Mouse (Mus musculus): ENCODE results near the gene Auts2. TPM values are rescaled to one million over a fixed set of nuclear protein-coding genes. Genes with fewer than 3 reads are reported as not detected.

Auts2 gene
- polyA plus RNA-seq, 1 experiment from 2014 or later, result 42.4 TPM

GRCm38 (mm10) chr5:131498865-131499264 lies 1044.3 kb downstream of the Auts2 start:
- DNase-seq (ENCODE audit: extremely low spot score, low spot score), result no peak
- Histone ChIP-seq H3K9me3 (peaks cover 5% of the 10 kb centered on the region; the same call in 1 of the 2 replicates), H3K27ac (no peak overlapping the region), H3K4me3 (no peak overlapping the region), H3K36me3 (replicated peaks) (peaks cover 60% of the 10 kb centered on the region), H3K4me1 (peaks cover 20% of the 10 kb centered on the region), H3K27me3 (ENCODE audit: poor library complexity, severe bottlenecking) (no peaks in the 10 kb centered on the region)
- 93% methylated on average over 4 of the region's 4 CpGs for WGBS

GRCm38 (mm10) chr5:131496517-131497216 lies 1046.5 kb downstream of the Auts2 start:
- WGBS, result 86% methylated on average over 10 of the region's 10 CpGs
- Histone ChIP-seq H3K4me3 (no peak overlapping the region), H3K36me3 (replicated peaks) (peaks cover 75% of the 10 kb centered on the region), H3K4me1 (peaks cover 35% of the 10 kb centered on the region), H3K9me3 (peaks cover 5% of the 10 kb centered on the region; the same call in 1 of the 2 replicates), H3K27me3 (ENCODE audit: poor library complexity, severe bottlenecking) (no peaks in the 10 kb centered on the region), H3K27ac (no peak overlapping the region)
- DNase-seq (ENCODE audit: extremely low spot score, low spot score), result no peak

DNA sequence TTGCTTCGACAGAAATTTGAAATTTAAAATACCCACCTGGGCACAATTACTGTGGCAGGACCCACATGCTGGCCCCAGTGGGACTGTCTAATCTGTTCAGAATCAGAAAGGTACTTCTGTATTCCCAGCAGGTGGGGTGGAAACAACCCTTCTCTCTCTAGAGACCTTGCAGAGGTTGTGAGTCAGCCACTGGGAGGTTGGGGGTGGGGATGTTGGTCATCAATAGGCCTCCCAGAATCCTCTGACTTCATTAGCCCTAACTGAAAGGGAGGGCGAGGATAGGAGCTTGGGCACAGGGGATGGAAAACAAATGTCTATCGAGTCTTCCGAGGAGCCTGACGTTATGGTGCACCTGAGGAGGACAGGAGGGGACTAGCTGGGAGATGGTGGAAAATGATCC lies 1048.6 kb downstream of the Auts2 start:
- Histone ChIP-seq H3K27me3 (ENCODE audit: poor library complexity, severe bottlenecking) (no peaks in the 10 kb centered on the region), H3K4me3 (no peak overlapping the region), H3K4me1 (peaks cover 33% of the 10 kb centered on the region), H3K36me3 (replicated peaks) (peaks cover 80% of the 10 kb centered on the region), H3K27ac (no peak overlapping the region), H3K9me3 (peaks cover 4% of the 10 kb centered on the region; the same call in 1 of the 2 replicates)
- no peak for DNase-seq (ENCODE audit: extremely low spot score, low spot score)
- 82% methylated on average over 5 of the region's 5 CpGs for WGBS

DNA sequence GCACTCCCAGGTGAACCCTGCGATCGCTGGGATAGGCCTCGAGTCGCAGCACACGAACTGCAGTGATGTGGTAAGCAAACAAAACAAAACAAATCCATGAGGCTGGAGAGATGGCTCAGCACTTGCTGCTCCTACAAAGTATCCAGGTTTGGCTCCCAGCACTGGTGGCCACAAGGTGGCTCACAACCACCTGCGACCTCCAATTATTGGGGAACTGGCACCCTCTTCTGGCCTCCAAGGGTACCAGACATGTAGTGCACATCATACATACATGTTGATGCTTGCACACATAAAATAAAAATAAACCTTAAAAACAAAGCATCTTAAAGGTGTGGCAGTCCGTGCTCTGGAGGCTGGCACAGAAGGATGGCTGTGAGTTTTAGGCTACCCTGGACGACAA lies 1050.6 kb downstream of the Auts2 start:
- H3K9me3 ChIP-seq, result peaks cover 6% of the 10 kb centered on the region
- peaks cover 31% of the 10 kb centered on the region for H3K4me1 ChIP-seq
- no peak for DNase-seq (ENCODE audit: extremely low spot score, low spot score)
- H3K4me3 ChIP-seq, result no peak overlapping the region
- peaks cover 79% of the 10 kb centered on the region for H3K36me3 ChIP-seq (replicated peaks)
- WGBS, result 89% methylated on average over 8 of the region's 8 CpGs
- H3K27ac ChIP-seq, result no peak overlapping the region
- no peaks in the 10 kb centered on the region for H3K27me3 ChIP-seq (ENCODE audit: poor library complexity, severe bottlenecking)

DNA sequence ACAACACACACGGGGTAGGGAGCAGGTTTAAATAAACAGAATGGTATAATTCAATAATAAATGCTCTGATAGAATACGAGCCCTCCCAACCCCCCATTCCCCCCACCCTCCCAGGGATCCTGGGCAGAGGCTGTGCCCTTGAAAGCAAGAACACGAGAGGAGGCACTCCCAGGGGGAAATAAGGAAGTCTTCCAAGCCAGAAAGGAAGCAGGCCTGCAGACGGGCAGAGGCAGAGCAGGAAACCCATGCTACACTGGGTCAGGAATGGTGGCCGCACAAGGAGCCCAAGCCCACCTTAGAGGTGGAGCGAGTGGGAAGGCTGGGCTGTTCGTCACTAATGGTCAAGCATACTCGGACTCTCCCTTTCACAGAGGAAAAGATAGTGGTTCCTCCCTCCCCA lies 1051.3 kb downstream of the Auts2 start:
- Histone ChIP-seq H3K27ac (no peak overlapping the region), H3K36me3 (replicated peaks) (peaks cover 80% of the 10 kb centered on the region), H3K4me1 (peaks cover 31% of the 10 kb centered on the region), H3K27me3 (ENCODE audit: poor library complexity, severe bottlenecking) (no peaks in the 10 kb centered on the region), H3K4me3 (no peak overlapping the region), H3K9me3 (peaks cover 13% of the 10 kb centered on the region)
- no peak for DNase-seq (ENCODE audit: extremely low spot score, low spot score)
- WGBS, result 81% methylated on average over 8 of the region's 8 CpGs

GRCm38 (mm10) chr5:131490811-131491210 lies 1052.3 kb downstream of the Auts2 start:
- no peaks in the 10 kb centered on the region for H3K27me3 ChIP-seq (ENCODE audit: poor library complexity, severe bottlenecking)
- H3K36me3 ChIP-seq (replicated peaks), result peaks cover 80% of the 10 kb centered on the region
- no peak for DNase-seq (ENCODE audit: extremely low spot score, low spot score)
- WGBS, result 85% methylated on average over 2 of the region's 2 CpGs
- H3K9me3 ChIP-seq, result peaks cover 18% of the 10 kb centered on the region
- peaks cover 31% of the 10 kb centered on the region for H3K4me1 ChIP-seq
- no peak overlapping the region for H3K27ac ChIP-seq
- no peak overlapping the region for H3K4me3 ChIP-seq

- H3K4me3 ChIP-seq, result no peak overlapping the region
- 95% methylated on average over 7 of the region's 7 CpGs for WGBS
- peaks cover 31% of the 10 kb centered on the region for H3K4me1 ChIP-seq
- peaks cover 77% of the 10 kb centered on the region for H3K36me3 ChIP-seq (replicated peaks)
- DNase-seq (ENCODE audit: extremely low spot score, low spot score), result no peak
- H3K27me3 ChIP-seq (ENCODE audit: poor library complexity, severe bottlenecking), result no peaks in the 10 kb centered on the region
- peaks cover 20% of the 10 kb centered on the region for H3K9me3 ChIP-seq
- H3K27ac ChIP-seq, result no peak overlapping the region
Measured at GRCm38 (mm10) chr5:131489846-131490245, 1053.3 kb downstream of the Auts2 start.

DNA sequence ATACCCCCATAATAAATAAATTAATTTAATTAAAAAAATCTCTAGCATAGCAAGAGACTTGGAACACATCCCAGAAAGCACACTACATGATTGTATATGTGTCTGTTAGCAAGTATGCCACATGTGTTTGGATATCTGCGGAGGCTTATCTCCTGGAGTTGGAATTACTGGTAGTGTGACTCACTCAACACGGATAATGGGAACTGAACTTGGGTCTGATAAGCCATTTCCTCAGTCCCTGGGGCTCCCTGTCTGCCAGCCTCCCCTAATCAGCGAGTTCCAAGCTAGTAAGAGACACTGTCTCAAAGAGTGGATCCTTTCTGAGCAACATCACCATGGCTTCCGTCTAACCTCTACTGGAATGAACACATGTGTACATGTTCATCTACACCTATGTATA lies 1056.6 kb downstream of the Auts2 start:
- H3K27me3 ChIP-seq (ENCODE audit: poor library complexity, severe bottlenecking), result no peaks in the 10 kb centered on the region
- peaks cover 8% of the 10 kb centered on the region; the same call in 1 of the 2 replicates for H3K4me1 ChIP-seq
- H3K27ac ChIP-seq, result no peak overlapping the region
- 92% methylated on average over 4 of the region's 4 CpGs for WGBS
- H3K4me3 ChIP-seq, result no peak overlapping the region
- peaks cover 73% of the 10 kb centered on the region for H3K36me3 ChIP-seq (replicated peaks)
- H3K9me3 ChIP-seq, result peaks cover 20% of the 10 kb centered on the region
- no peak for DNase-seq (ENCODE audit: extremely low spot score, low spot score)

DNA sequence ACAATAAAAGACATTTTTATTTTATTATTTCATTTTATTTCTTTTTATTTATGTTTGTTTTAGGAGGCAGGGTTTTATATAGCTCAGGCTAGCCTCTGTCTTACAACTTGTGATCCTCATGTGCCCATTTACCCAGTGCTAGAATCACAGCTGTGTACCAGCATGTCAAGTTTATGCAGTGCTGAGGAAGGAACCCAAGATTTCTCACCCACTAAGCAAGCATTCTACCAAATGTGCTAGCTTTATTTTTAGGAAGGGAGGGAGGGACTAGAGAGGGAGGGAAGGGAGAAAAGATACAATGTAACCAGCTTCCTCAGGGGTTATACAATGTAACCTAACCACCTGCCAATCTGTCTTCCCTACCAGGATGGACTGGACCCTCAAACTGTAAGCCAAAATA lies 1067.9 kb downstream of the Auts2 start:
- peaks cover 30% of the 10 kb centered on the region for H3K9me3 ChIP-seq
- no peak overlapping the region for H3K27ac ChIP-seq
- H3K27me3 ChIP-seq (ENCODE audit: poor library complexity, severe bottlenecking), result no peaks in the 10 kb centered on the region
- no peak overlapping the region for H3K4me3 ChIP-seq
- H3K36me3 ChIP-seq (replicated peaks), result peaks cover 93% of the 10 kb centered on the region
- H3K4me1 ChIP-seq, result no peaks in the 10 kb centered on the region
- no peak for DNase-seq (ENCODE audit: extremely low spot score, low spot score)

- no peaks in the 10 kb centered on the region; the same call in 1 of the 2 replicates for H3K9me3 ChIP-seq
- H3K27me3 ChIP-seq (ENCODE audit: poor library complexity, severe bottlenecking), result no peaks in the 10 kb centered on the region
- peaks cover 100% of the 10 kb centered on the region for H3K36me3 ChIP-seq (replicated peaks)
- DNase-seq (ENCODE audit: extremely low spot score, low spot score), result no peak
- WGBS, result 96% methylated on average over 4 of the region's 4 CpGs
- no peak overlapping the region for H3K4me3 ChIP-seq
- no peak overlapping the region for H3K27ac ChIP-seq
- peaks cover 3% of the 10 kb centered on the region; the same call in 1 of the 2 replicates for H3K4me1 ChIP-seq
Measured at GRCm38 (mm10) chr5:131468609-131469008, 1074.5 kb downstream of the Auts2 start.

GRCm38 (mm10) chr5:131466131-131466530 lies 1077.0 kb downstream of the Auts2 start:
- peaks cover 99% of the 10 kb centered on the region for H3K36me3 ChIP-seq (replicated peaks)
- whole genome bisulfite sequencing, result 96% methylated on average over 9 of the region's 9 CpGs
- DNase-seq (ENCODE audit: extremely low spot score, low spot score), result no peak
- H3K4me3 ChIP-seq, result no peak overlapping the region
- H3K27ac ChIP-seq, result no peak overlapping the region
- peaks cover 4% of the 10 kb centered on the region; the same call in 1 of the 2 replicates for H3K4me1 ChIP-seq
- no peaks in the 10 kb centered on the region for H3K27me3 ChIP-seq (ENCODE audit: poor library complexity, severe bottlenecking)
- H3K9me3 ChIP-seq, result no peaks in the 10 kb centered on the region; the same call in 1 of the 2 replicates

GRCm38 (mm10) chr5:131463402-131463801 lies 1079.7 kb downstream of the Auts2 start:
- peaks cover 3% of the 10 kb centered on the region; the same call in 1 of the 2 replicates for H3K9me3 ChIP-seq
- no peak overlapping the region for H3K27ac ChIP-seq
- H3K27me3 ChIP-seq (ENCODE audit: poor library complexity, severe bottlenecking), result no peaks in the 10 kb centered on the region
- DNase-seq (ENCODE audit: extremely low spot score, low spot score), result no peak
- peaks cover 98% of the 10 kb centered on the region for H3K36me3 ChIP-seq (replicated peaks)
- H3K4me3 ChIP-seq, result no peak overlapping the region
- H3K4me1 ChIP-seq, result peaks cover 6% of the 10 kb centered on the region; the same call in 1 of the 2 replicates
- 91% methylated on average over 6 of the region's 6 CpGs for WGBS

GRCm38 (mm10) chr5:131459951-131460350 lies 1083.2 kb downstream of the Auts2 start:
- Histone ChIP-seq H3K4me1 (peaks cover 6% of the 10 kb centered on the region; the same call in 1 of the 2 replicates), H3K36me3 (replicated peaks) (peaks cover 98% of the 10 kb centered on the region)

More at GRCm38 (mm10) chr5:131459951-131460350, 1083.2 kb downstream of the Auts2 start:
- DNase-seq (ENCODE audit: extremely low spot score, low spot score), result no peak
- 92% methylated on average over 6 of the region's 6 CpGs for WGBS
- no peak overlapping the region for H3K27ac ChIP-seq
- no peak overlapping the region for H3K4me3 ChIP-seq
- H3K27me3 ChIP-seq (ENCODE audit: poor library complexity, severe bottlenecking), result no peaks in the 10 kb centered on the region
- H3K9me3 ChIP-seq, result peaks cover 3% of the 10 kb centered on the region; the same call in 1 of the 2 replicates

Measured in forebrain, embryonic 10.5 days (tissue).